Mouse (Mus musculus): Measurements from ENCODE around the gene Hao2. TPM values are rescaled to one million over a fixed set of nuclear protein-coding genes. Genes with fewer than 3 reads are reported as not detected.

The Hao2 gene
- 0.71 and 0.88 TPM in 2 replicates for polyA plus RNA-seq (2016; fragmentation: Nextera tagmentation; extraction: Ambion mirVana)

DNA sequence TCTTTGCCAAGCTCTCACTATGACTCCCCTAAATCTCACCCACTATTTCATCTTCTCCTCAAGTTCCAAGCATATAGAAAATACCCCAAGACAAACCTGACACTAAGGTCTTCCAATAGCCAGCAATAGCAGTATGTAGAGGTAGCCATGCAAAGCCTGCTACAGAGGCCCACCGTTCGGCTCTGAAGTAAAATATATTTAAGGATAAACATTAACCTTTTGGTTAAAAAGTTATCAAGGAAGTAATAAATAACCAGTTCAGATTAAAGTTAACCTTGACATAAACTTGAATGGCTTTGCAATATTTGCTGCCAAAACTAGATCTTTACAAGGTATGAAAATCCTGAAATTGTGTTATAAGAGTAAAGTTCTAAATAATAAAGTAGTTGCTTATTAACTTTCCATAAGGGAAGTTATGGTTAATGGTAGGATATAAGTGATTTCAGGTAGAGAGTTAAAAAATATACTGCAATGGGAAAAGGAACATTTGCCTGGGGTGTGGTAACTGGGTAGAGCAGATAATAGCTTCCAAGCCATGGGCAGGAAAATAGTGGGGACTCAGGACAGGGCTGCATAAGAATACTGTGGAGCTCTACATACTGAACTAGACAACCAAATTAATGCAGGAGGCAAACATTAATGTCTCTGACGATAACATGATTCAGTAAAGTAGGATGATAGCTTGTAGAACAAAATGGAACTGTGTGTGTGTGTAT is at the start of gene Hao2:
TSS of gene Hao2 (minus strand) at position 183 of the 716 bp plus-strand sequence.
- Histone ChIP-seq H3K27ac (no peak within 1 kb of the TSS), H3K4me1 (no peaks in the 10 kb centered on the region), H3K9me3 (replicated peaks) (no peaks in the 10 kb centered on the region), H3K4me3 (no peak within 1 kb of the TSS), H3K4me2 (no peak within 1 kb of the TSS), H3K36me3 (no peaks in the 10 kb centered on the region), H3K9ac (no peak within 1 kb of the TSS), H3K27me3 (replicated peaks) (no peaks in the 10 kb centered on the region)
- 64% methylated on average over 3 of the region's 3 CpGs for WGBS (ENCODE audit: insufficient replicate concordance)
- 0 out of 2 replicates have a peak, but pooled peaks have one; percentile 65 for ATAC-seq

DNA sequence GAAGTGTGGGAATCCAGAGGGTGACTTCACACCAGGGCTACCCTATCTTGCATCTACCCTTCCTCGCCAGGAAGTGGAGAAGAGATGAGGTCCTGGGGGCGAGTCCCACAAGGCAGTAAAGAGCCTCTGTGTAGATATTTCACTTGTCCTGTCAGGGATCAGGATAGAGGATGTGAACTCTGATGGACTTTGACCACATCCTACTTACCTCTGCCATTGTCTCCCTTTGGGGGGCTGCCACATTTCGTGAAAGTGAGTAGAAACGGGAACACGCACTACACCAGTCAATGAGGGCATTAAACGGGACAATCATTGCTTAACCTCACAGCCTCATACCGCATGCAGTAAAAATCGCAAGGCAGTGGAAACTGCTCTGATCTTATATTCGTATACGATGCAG is 48.6 kb upstream of the Hao2 start:
- 24% methylated on average over 10 of the region's 10 CpGs for WGBS (ENCODE audit: insufficient replicate concordance)
- Histone ChIP-seq H3K27ac (no peak overlapping the region), H3K4me1 (no peaks in the 10 kb centered on the region), H3K9ac (no peak overlapping the region), H3K9me3 (replicated peaks) (no peaks in the 10 kb centered on the region), H3K36me3 (no peaks in the 10 kb centered on the region), H3K27me3 (replicated peaks) (peaks cover 16% of the 10 kb centered on the region; the same call in 1 of the 2 replicates), H3K4me2 (peak overlapping the region; percentile 56), H3K4me3 (peak overlapping the region; percentile 4; the same call in 1 of the 2 replicates)
- ATAC-seq, result no peak

DNA sequence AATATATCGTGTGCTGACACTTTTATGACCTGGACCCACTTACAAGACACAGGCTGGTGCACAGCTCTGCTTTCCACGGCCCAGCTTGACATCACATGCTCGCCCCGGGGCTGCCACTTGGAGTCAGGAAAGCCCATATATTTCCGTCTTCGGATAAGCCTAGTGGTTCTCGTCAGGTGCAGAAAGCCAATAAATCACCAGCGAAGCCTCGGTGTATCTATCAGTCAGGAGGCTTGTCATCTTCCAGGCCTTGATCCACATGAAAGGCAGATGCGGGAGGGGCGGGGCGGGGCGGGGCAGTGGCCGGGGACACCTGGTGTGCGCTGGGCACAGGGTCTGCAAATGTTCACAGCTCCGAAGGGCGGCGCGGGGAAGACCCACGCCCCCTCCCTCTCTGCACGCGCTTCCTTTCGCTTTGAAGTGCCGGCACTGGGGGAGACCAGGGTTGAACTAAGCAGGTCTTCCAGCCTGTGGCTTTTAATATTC is 48.1 kb upstream of the Hao2 start:
- no peaks in the 10 kb centered on the region for H3K36me3 ChIP-seq
- 0 out of 2 replicates have a peak, but pooled peaks have one; percentile 10 for ATAC-seq
- H3K9ac ChIP-seq, result no peak overlapping the region
- peak overlapping the region; percentile 56 for H3K4me2 ChIP-seq
- WGBS (ENCODE audit: insufficient replicate concordance), result 7% methylated on average over 24 of the region's 24 CpGs
- H3K9me3 ChIP-seq (replicated peaks), result no peaks in the 10 kb centered on the region
- no peak overlapping the region for H3K27ac ChIP-seq
- H3K4me3 ChIP-seq, result peak overlapping the region; percentile 4; the same call in 1 of the 2 replicates
- no peaks in the 10 kb centered on the region for H3K4me1 ChIP-seq
- peaks cover 16% of the 10 kb centered on the region; the same call in 1 of the 2 replicates for H3K27me3 ChIP-seq (replicated peaks)

DNA sequence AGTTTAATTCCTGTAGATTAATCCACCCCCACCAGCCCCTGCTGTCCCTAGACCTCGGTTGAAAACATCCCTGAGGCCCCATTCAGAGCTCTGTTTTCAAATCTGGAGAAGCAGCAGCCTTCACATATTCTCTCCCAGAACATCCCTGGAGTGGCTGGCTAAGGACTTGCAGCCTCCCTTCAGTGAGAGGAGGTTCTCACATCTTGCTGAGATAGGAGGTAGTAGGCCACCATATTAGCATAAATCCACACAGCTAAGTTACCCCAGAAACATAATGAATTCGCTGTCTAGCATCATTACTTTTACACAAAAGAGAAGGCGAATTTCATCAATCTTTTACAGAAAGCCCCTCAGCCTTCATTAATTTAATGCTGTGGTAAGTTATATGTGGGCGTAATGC is 47.2 kb upstream of the Hao2 start:
- H3K4me2 ChIP-seq, result no peak overlapping the region
- no peak overlapping the region for H3K27ac ChIP-seq
- 53% methylated on average over 4 of the region's 4 CpGs for WGBS (ENCODE audit: insufficient replicate concordance)
- peaks cover 16% of the 10 kb centered on the region; the same call in 1 of the 2 replicates for H3K27me3 ChIP-seq (replicated peaks)
- H3K36me3 ChIP-seq, result no peaks in the 10 kb centered on the region
- H3K4me3 ChIP-seq, result no peak overlapping the region
- no peak overlapping the region for H3K9ac ChIP-seq
- ATAC-seq, result no peak
- H3K9me3 ChIP-seq (replicated peaks), result no peaks in the 10 kb centered on the region
- no peaks in the 10 kb centered on the region for H3K4me1 ChIP-seq

DNA sequence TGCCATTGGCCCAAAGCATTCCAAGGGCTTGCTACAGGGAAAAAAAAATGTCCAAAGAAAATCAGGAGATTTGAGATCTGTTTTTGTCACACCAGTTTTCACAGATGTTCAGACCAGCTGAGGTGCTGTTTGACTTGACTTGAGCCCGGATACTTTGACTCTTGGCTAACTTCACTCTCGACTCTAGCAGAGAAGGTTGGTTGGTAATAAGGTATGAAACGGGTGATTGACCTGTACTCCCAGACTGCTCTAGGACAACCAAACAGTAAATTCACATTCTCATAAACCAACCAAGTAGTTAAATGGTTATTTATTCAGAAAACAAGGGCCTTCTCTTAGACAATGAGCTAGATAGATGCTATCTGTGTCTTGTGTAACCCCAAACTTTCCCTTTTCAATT is 43.4 kb upstream of the Hao2 start:
- Histone ChIP-seq H3K4me3 (no peak overlapping the region), H3K4me2 (no peak overlapping the region), H3K9me3 (replicated peaks) (no peaks in the 10 kb centered on the region), H3K27me3 (replicated peaks) (peaks cover 7% of the 10 kb centered on the region; the same call in 1 of the 2 replicates), H3K36me3 (no peaks in the 10 kb centered on the region), H3K9ac (no peak overlapping the region), H3K4me1 (no peaks in the 10 kb centered on the region), H3K27ac (no peak overlapping the region)
- no peak for ATAC-seq
- 63% methylated on average over 3 of the region's 3 CpGs for WGBS (ENCODE audit: insufficient replicate concordance)

DNA sequence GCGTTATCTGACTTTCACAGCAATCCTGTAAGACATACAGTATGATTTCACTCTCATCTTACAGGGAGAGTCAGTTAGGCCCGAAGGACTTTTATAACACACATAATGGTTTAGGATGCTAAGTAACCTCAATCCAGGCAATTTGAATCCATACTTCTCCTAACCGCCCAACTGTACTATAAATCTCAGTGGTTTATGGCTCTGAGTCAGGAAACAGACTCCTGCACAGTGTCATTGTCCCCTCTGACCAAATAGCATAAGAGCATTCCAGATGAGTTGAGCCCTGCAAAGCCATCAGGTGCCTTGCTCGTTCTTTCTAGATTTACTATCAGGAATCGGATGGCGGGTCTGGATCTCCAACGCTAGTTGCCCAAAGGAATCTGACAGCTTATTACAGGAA is 41.6 kb upstream of the Hao2 start:
- no peak overlapping the region for H3K27ac ChIP-seq
- no peak overlapping the region for H3K4me2 ChIP-seq
- whole genome bisulfite sequencing (ENCODE audit: insufficient replicate concordance), result 71% methylated on average over 7 of the region's 7 CpGs
- H3K9me3 ChIP-seq (replicated peaks), result no peaks in the 10 kb centered on the region
- no peak for ATAC-seq
- no peaks in the 10 kb centered on the region for H3K27me3 ChIP-seq (replicated peaks)
- H3K4me1 ChIP-seq, result no peaks in the 10 kb centered on the region
- H3K4me3 ChIP-seq, result no peak overlapping the region
- H3K36me3 ChIP-seq, result no peaks in the 10 kb centered on the region
- H3K9ac ChIP-seq, result no peak overlapping the region

- Histone ChIP-seq H3K27ac (no peak overlapping the region), H3K4me3 (no peak overlapping the region), H3K4me1 (no peaks in the 10 kb centered on the region), H3K9me3 (replicated peaks) (no peaks in the 10 kb centered on the region), H3K27me3 (replicated peaks) (no peaks in the 10 kb centered on the region), H3K36me3 (no peaks in the 10 kb centered on the region), H3K9ac (no peak overlapping the region), H3K4me2 (no peak overlapping the region)
- WGBS (ENCODE audit: insufficient replicate concordance), result 78% methylated on average over 1 of the region's 1 CpGs
- no peak for ATAC-seq
Observed at GRCm38 (mm10) chr3:98934041-98934440, 41.0 kb upstream of the Hao2 start.

DNA sequence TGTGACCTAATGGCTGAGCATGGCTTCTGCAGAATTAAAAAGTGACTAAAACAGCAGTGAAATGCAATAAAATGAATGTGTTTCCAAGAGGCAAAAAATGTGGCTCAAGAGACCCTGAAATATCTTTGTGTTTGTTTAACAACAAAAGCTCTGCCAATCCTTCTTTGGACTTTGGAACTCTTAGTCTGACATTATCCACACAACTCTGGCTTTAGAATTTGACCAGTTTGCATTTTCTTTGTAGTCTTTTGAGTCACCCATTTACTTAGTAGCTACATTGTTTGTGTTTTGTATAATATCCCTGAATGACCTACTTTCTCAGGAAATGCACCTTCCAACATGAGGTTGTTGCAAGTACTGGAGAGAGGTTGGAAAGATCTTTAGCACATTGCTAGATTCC is 39.4 kb upstream of the Hao2 start:
- H3K4me1 ChIP-seq, result no peaks in the 10 kb centered on the region
- no peak overlapping the region for H3K9ac ChIP-seq
- H3K9me3 ChIP-seq (replicated peaks), result no peaks in the 10 kb centered on the region
- H3K4me3 ChIP-seq, result no peak overlapping the region
- H3K36me3 ChIP-seq, result no peaks in the 10 kb centered on the region
- no peak overlapping the region for H3K27ac ChIP-seq
- H3K27me3 ChIP-seq (replicated peaks), result no peaks in the 10 kb centered on the region
- H3K4me2 ChIP-seq, result no peak overlapping the region
- no peak for ATAC-seq

- ATAC-seq, result no peak
- no peak overlapping the region for H3K4me2 ChIP-seq
- H3K36me3 ChIP-seq, result no peaks in the 10 kb centered on the region
- H3K27ac ChIP-seq, result no peak overlapping the region
- H3K9me3 ChIP-seq (replicated peaks), result no peaks in the 10 kb centered on the region
- no peak overlapping the region for H3K9ac ChIP-seq
- no peaks in the 10 kb centered on the region for H3K27me3 ChIP-seq (replicated peaks)
- no peak overlapping the region for H3K4me3 ChIP-seq
- no peaks in the 10 kb centered on the region for H3K4me1 ChIP-seq
- WGBS (ENCODE audit: insufficient replicate concordance), result 43% methylated on average over 1 of the region's 1 CpGs
Observed at GRCm38 (mm10) chr3:98931836-98932235, 38.8 kb upstream of the Hao2 start.

GRCm38 (mm10) chr3:98920417-98920816 is 27.4 kb upstream of the Hao2 start:
- 52% methylated on average over 3 of the region's 3 CpGs for WGBS (ENCODE audit: insufficient replicate concordance)
- no peak overlapping the region for H3K9ac ChIP-seq
- no peaks in the 10 kb centered on the region for H3K36me3 ChIP-seq
- no peaks in the 10 kb centered on the region for H3K4me1 ChIP-seq
- H3K27me3 ChIP-seq (replicated peaks), result no peaks in the 10 kb centered on the region
- no peak for ATAC-seq
- H3K4me3 ChIP-seq, result no peak overlapping the region
- no peak overlapping the region for H3K27ac ChIP-seq
- no peaks in the 10 kb centered on the region for H3K9me3 ChIP-seq (replicated peaks)
- H3K4me2 ChIP-seq, result no peak overlapping the region

- no peaks in the 10 kb centered on the region for H3K27me3 ChIP-seq (replicated peaks)
- no peaks in the 10 kb centered on the region for H3K9me3 ChIP-seq (replicated peaks)
- no peak overlapping the region for H3K4me3 ChIP-seq
- no peak overlapping the region for H3K9ac ChIP-seq
- H3K36me3 ChIP-seq, result no peaks in the 10 kb centered on the region
- no peaks in the 10 kb centered on the region for H3K4me1 ChIP-seq
- ATAC-seq, result no peak
- H3K27ac ChIP-seq, result no peak overlapping the region
- 0% methylated on average over 1 of the region's 1 CpGs for WGBS (ENCODE audit: insufficient replicate concordance)
- no peak overlapping the region for H3K4me2 ChIP-seq
Observed at GRCm38 (mm10) chr3:98917260-98917659, 24.2 kb upstream of the Hao2 start.

GRCm38 (mm10) chr3:98916856-98917255 is 23.8 kb upstream of the Hao2 start:
- no peaks in the 10 kb centered on the region for H3K9me3 ChIP-seq (replicated peaks)
- ATAC-seq, result no peak

More at GRCm38 (mm10) chr3:98916856-98917255, 23.8 kb upstream of the Hao2 start:
- Histone ChIP-seq H3K27ac (no peak overlapping the region), H3K4me2 (no peak overlapping the region), H3K27me3 (replicated peaks) (no peaks in the 10 kb centered on the region), H3K4me1 (no peaks in the 10 kb centered on the region), H3K9ac (no peak overlapping the region), H3K36me3 (no peaks in the 10 kb centered on the region), H3K4me3 (no peak overlapping the region)
- 49% methylated on average over 2 of the region's 2 CpGs for WGBS (ENCODE audit: insufficient replicate concordance)
